Mouse (Mus musculus): Measurements from ENCODE around the gene Adap1. TPM values are rescaled to one million over a fixed set of nuclear protein-coding genes. Genes with fewer than 3 reads are reported as not detected.
A peak's percentile ranks its signal among the peaks of the same experiment; 100 is the strongest.

Adap1 gene
- total RNA-seq (2021): 100 to 1,000 TPM; 295 to 315 TPM

DNA sequence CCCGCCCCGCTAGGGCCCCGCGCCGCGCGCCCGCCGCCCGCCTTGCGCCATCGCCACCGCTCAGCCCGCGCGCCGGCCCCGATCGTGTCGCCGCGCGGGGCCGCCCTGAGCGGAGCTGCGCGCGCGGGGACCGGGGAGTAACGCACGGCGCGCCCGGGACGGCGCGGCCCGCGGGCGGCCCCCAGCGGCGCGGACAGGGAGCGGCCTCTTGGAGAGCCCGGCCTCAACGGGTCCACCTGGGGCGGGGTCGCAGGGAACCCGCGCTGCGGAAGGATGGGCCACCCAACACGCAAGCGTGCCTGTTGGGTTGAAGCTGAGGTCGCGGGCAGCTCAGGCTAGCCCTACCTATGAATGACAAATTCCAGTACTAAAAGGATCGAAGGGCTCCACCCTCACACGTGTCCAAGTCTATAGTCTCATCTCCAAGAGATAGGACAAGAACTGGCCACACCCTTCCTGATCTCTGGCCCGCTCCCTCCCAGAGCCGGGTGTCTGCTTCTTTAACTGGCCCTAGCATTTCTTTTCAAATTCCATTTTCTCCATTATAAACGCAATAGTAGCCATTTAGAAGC is at the start of gene Adap1:
Adap1 (minus strand) TSS at position 228 of the 572 bp plus-strand sequence.
- DNase-seq (ENCODE audit: low spot score in 2 of 2): peak; percentile 71 to 76
- intact Hi-C loops (cut with DNase I): loop anchor here (1.0 to 2.0 kb wide), 2 partner anchors 43 to 73 kb away; partner anchors contain the start of gene Get4

DNA sequence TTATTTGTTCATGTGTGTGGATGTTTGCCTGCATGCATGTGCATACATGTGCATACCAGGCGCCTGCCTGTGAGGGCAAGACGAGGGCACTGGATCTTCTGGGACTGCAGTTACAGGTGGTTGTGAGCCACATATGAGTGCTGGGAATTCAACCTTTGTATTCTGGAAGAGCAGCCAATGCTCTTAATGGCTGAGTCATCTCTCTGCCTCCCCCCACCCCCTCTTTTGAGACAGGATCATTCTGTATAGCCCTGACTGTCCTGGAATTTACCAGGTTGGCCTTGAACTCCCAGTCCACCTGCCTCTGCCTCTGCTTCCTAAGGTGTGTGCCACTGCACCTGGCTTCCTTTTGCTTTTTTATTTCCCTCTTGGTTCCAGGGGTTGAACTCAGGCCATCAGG is 49.4 kb upstream of the Adap1 start:
- intact Hi-C loops (cut with DNase I): no loop called here

DNA sequence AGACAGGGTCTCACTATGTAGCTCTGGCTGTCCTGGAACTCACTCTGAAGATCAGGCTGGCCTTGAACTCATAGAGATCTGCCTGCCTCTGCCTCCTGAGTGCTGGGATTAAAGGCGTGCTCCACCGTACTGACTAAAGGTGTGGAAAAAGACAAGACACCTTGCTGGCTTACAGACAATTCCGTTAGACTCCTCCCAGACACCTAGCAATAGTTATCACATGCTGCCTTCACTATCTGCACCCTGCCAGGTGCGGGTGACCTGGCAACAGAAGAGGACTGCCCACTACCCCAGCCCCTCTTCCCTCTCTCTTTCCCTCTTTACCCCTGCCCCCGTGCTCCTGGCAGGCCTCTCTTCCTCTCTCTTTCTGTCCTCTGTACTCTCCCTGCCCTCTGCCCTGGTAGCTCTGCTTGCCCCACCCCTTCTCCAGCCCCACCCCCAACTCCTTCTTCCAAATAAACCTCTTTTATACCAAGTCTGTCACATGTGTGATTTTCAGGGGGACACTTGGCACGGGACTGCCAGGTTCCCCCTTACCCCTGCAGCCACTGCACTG is 48.5 kb upstream of the Adap1 start:
- no peak for DNase-seq (ENCODE audit: low spot score in 2 of 2)
- intact Hi-C loops (cut with DNase I): no loop called here

More for the DNA sequence above, 49.4 kb upstream of the Adap1 start:
- no peak for DNase-seq (ENCODE audit: low spot score in 2 of 2)

DNA sequence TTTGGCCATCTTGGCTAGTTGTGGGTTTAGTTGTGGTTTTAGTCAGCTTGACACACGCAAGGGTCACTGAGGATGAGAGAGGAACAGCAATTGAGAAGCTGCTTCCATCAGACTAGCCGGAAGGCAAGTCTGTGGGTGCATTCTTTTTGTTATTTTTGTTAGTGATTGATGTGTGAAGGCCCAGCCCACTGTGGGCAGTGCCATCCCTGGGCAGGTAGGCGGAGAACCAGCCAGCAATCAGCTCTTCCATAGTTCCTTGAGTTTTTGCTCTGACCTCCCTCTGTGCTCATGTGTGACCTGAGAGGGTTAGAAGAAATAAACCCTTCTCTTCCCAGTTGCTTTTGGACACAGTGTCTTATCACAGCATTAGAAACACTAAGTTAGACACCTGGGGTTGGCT is 47.7 kb upstream of the Adap1 start:
- no peak for DNase-seq (ENCODE audit: low spot score in 2 of 2)
- intact Hi-C loops (cut with DNase I): no loop called here

DNA sequence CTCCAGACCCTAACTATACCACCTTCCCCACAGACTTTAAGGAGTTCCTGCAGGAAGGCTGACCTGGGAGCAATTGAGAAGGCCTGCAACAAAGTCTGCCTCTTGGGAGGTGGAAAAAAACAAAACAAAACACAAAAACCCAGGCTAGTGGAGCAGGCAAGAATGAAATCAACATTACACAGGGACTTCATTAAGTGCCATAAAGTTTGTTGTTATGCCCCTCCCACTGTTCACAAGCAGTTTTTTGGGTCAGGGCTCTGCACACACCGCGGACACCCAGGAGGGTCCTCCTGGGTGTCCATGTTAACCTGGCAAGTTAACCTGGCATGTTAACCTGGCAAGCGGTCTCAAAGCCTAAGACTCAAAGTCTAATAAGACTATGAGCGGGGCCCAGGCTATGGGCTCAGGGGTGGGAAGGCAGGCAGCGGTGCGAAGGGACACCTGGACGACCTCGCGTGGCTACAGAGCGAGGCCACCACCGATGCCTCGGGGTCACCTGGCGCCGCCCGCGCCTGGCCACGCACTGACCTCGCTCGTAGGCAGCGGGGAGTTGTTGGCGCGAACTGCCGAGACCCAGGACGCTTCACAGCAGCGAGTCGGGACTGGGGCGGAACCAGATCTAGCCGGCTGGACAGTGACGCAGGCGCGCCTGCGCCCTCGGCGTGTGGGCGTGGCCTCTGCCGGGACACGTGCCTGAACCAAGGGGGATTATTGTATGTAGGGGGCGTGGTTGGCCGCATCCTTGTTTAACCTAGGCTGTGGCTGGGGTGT is 46.4 kb upstream of the Adap1 start:
- DNase-seq (ENCODE audit: low spot score in 2 of 2): peak; percentile 87 to 90
- intact Hi-C loops (cut with DNase I): no loop called here

DNA sequence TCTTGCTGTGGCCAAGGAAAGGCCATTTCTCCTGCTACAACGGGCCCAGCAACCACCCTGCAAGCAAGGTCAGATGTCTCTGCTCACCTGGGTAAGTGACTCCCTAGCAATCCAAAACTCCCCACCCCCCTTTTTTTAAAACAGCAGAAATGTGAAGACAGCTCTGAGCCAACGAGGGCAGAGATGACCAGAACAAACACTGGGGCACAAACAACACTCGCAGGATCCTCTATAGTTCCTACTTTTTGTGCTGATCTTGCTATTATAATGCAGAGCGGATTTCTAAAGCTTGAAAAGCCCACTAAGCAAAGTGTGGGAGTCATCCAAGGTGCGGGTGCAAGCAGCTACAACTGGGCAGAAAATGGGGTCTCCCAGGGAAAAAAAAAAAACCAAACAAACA is 45.7 kb upstream of the Adap1 start:
- intact Hi-C loops (cut with DNase I): no loop called here
- DNase-seq (ENCODE audit: low spot score in 2 of 2): no peak

DNA sequence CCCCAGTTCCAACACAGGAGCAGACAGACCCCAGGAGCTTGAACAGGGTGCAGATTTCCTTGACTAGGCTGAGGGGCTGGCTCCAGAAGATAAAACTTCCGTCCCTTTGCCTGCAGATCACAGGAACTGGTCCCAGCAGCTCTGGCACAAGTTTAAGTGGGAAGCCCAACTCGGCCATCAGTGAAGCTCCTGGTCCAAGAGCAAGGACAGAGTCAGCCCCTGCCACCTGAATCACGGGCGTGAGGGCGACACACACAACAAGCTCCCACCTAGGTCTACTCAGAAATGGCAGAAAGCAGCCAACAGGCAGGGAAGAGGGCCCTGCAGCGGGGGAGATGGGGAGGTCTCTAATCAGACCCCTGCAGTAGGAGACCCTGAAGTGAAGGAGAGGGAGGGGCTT is 44.9 kb upstream of the Adap1 start:
- intact Hi-C loops (cut with DNase I): no loop called here
- no peak for DNase-seq (ENCODE audit: low spot score in 2 of 2)

DNA sequence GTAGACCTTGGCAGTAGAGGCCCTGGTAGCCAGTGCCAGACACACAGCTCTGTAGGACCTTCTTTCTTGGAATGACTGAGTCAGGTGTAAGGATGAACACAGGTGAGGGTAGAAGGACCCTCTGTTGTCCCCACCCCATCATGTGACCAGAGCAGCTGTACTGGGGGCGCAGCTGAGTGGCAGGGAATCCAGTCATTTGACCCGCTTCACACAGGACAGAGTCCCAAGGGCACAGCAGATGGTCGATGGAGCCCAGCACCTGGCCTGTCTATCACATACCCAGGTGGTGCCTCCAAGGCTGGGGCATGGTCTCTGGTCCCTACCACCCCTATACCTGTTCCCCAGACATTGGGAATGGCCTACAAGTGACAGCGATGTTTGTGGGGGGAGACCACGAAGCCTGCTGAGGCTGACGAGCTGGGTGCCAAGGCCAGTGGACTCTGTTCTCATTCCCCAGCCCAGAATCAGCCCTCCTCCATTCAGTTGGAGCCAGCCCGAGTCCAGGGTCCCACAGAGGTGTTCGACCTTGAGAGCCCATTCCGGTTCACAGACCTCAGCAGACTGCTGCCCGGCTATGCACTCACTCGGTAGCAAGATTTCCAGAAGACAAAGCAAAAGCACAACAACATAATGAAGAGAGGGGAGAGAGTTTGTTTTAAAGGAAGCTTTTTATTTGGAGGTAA is 43.4 kb upstream of the Adap1 start:
- DNase-seq (ENCODE audit: low spot score in 2 of 2): no peak
- intact Hi-C loops (cut with DNase I): no loop called here

DNA sequence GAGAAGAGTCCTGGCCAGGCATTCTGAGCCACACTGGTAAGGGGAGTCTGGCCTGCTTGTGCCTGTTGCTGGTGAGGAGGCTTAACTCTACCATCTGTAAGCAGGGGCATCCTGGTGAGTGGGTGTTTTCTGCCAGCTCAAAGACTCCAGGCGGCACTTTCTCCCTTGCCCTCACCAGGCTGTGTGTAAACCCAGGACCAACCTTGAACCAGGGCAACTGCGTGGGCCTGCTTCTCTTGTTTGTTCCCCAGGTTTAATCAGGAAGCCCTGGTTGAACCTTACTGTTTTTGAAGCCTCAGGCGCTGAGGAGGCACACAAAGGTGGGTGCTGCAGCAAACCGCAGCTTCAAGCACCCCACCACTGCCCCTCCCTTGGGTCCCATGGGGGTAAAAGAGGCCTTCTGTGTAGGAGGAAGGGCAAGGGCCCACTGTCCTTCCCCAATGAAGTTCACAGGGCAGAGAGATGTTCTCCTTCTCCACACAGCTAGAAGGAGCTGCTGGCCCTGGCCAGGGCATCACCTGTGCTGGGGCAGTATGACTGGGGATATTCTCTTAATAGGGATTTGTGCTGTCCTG is 42.5 kb upstream of the Adap1 start:
- DNase-seq (ENCODE audit: low spot score in 2 of 2): no peak
- intact Hi-C loops (cut with DNase I): no loop called here

DNA sequence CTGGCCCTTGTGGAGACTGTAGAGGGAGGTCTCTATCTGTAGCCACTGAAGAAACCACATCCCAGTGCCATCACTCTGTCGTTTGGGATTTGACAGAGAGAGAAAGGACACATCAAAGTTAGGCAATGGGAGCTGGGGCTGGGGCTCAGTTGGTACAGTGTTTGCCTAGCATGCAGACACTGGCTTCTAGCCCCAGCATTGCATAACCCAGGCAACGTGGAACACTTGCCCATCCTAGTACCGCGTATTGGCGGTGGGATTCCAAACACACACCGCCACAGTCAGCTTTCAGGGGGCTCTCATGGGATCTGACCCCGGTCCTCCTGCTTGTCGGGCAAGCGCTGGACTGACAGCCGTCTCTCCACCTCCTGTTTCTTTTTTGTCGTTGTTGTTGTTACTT is 41.1 kb upstream of the Adap1 start:
- intact Hi-C loops (cut with DNase I): no loop called here
- DNase-seq (ENCODE audit: low spot score in 2 of 2): no peak

DNA sequence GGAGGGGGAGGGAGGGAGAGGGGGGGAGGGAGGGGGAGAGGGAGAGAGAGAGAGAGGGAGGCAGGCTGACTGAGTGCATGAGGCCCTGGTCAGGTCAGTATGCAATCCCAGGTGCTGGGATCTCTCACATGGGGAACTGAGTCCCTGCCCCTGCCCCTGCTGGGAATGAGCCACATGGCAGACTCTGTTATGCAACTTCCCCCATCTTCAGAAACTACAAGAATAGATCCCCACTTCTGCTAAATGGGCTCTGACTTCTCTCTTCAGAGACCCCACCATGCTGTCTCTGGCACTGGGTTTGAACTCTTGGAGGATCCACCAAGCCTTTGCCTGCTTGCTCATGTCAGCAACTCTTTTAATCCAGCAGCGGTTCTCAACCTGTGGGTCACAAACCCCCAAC is 40.4 kb upstream of the Adap1 start:
- intact Hi-C loops (cut with DNase I): loop anchor here (2.0 kb wide), 1 partner anchor 103 kb away; no protein-coding TSS in a partner anchor
- DNase-seq (ENCODE audit: low spot score in 2 of 2): peak in 1 of 2 experiments; percentile 57

DNA sequence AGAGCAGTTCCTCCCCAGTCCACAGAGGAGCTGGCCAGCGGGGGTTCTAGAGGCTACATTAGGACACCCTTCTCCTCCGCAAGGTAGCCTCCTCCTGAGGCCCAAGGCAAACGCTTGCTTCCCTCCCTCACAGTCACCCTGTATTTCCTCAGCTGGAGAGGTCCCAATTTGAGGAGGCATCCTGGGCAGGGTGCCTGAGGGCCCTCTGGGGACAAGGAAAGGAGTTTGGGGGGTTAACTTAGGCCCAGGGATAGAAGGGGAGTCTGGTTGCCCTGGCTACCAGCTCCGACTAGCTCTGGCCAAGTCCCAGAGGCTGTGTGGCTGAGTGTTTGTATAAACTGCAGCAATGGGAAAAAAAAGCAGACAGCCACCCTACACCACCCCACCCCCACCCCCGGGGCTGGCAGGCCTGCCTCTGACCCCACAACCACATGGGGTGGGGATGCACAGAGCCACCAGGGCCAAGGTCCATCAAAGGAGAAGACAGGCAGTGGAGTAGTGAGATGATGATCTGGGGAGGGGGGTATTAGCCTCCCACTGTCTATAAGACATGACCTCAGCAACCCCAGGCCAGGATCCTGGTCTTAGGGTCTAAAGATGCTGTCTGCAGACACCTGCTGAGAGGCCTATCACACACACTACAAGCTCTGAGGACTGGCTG is 39.6 kb upstream of the Adap1 start:
- no peak for DNase-seq (ENCODE audit: low spot score in 2 of 2)
- intact Hi-C loops (cut with DNase I): loop anchor here (1.0 to 2.0 kb wide), 2 partner anchors 33 to 104 kb away; no protein-coding TSS in a partner anchor

DNA sequence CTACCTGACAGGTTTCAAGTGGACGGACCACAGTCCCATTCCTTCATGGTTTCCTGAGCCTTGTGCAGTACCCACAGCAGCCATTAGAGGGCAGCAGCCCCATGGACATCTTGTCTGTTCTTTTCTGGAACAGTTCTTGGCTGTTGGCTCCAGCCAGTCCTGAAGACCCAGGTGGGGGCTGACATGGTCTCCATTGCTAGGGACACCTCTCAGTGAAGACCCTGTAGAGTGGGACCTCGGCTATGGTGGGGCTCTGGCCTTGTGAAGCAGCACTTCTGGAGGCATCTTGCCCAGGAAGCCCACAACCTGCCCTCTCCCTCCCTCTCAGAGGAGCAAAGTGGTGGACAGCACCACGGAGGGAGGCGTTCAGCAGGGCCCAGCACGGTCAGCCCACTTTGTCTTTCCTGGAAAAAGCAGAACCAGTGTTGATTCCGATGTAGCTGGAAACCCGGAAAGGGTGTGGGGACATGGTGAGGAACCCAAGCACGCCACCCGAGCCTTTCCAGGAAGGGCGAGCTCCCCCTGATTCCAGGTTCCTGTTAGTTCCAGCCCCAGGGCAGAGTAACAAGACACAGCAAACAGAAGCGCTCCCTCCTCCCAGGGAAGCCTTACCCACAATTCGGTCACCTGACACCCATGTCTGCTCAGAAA is 39.0 kb upstream of the Adap1 start:
- intact Hi-C loops (cut with DNase I): loop anchor here (1.0 to 2.0 kb wide), 2 partner anchors 34 to 104 kb away; no protein-coding TSS in a partner anchor
- DNase-seq (ENCODE audit: low spot score in 2 of 2): peak; percentile 87 to 92

DNA sequence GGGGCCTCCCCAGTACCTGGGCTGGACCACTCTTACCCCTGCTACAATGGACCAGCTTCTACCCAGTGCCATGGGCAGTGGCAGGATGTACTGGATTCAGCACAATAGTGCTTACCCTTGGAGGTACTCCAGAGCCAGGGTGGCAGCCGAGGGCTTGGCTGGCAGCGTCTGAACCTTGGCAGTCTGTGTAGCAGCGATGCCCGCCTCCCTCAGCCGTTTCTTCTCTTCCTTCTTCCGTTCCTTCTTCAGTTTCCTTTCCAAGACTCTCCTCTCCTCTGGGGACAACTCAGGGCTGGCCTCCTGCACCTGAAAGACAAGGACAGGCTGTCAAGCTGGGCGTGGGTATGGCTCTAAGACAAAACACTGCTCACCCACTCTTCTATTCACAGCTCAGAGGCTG is 38.4 kb upstream of the Adap1 start:
- intact Hi-C loops (cut with DNase I): loop anchor here (1.0 to 2.0 kb wide), 2 partner anchors 34 to 105 kb away; no protein-coding TSS in a partner anchor

DNA sequence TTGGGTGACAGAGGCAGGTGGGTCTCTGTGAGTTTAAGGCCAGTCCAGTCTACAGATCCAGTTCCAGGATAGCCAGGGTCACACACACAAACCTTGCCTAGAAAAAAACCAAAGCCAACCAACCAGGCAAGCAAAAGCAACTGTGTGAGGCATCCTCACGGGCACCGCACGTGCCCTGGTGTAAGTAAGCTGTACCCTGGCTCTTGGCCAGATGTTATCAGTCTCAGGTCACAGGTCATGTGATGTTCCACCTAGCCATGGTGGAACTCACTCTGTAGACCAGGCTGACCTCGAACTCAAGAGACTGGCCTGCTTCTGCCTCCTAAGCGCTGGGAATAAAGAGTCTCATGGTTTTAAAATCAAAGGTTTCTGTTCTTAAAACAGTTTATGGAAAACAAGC is 33.8 kb upstream of the Adap1 start:
- DNase-seq (ENCODE audit: low spot score in 2 of 2): no peak
- intact Hi-C loops (cut with DNase I): loop anchor here (10.0 kb wide), 1 partner anchor 306 kb away; no protein-coding TSS in a partner anchor

More for the DNA sequence above, 38.4 kb upstream of the Adap1 start:
- DNase-seq (ENCODE audit: low spot score in 2 of 2): no peak

DNA sequence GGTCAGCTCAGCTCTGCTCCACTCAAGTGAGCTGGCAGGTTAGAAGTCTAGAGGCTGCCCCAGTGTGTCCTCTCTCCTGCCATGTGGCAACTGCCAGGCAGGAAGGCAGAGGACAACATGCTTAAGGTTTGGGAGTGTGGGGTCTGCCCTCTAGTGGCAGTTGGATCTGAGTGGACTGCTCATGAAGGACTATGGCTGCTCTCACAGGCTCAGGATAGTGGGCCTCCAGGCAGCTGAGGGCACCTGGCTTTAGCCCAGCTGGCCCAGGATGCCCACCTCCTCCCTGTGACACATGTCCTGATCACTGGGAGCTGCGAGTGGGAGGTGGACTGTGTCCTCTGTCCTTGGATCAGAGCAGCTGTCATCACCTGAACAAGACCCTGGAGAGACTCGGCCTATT is 33.2 kb upstream of the Adap1 start:
- intact Hi-C loops (cut with DNase I): loop anchor here (10.0 kb wide), 1 partner anchor 306 kb away; no protein-coding TSS in a partner anchor
- DNase-seq (ENCODE audit: low spot score in 2 of 2): peak in 1 of 2 experiments; percentile 49

DNA sequence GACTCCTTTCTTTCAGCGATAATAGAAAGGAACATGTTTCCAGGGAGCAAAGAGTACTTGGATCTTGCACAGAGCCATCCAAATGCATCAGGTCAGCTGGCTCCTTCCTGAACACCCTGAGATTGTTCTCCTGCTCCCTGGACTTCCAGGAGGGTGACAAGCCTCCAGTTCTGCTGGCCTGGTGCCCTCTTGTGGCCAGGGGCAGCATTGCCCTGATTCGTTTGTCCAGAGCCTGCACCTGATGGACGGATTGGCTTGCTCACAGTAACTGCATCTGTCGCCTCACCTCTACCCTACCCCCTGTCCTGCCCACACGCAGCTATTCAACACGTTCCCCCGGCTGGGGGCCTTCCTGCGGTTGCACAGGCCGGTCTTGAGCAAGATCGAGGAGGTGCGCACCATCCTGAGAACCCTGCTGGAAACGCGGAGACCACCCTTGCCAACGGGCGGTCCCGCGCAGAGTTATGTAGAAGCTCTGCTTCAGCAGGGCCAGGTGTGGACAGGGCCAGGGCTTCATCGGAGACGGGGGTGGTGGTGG is 29.9 kb upstream of the Adap1 start:
- intact Hi-C loops (cut with DNase I): loop anchor here (2.0 to 10.0 kb wide), 2 partner anchors 25 to 309 kb away; no protein-coding TSS in a partner anchor
- peak; percentile 79 to 87 for DNase-seq (ENCODE audit: low spot score in 2 of 2)

DNA sequence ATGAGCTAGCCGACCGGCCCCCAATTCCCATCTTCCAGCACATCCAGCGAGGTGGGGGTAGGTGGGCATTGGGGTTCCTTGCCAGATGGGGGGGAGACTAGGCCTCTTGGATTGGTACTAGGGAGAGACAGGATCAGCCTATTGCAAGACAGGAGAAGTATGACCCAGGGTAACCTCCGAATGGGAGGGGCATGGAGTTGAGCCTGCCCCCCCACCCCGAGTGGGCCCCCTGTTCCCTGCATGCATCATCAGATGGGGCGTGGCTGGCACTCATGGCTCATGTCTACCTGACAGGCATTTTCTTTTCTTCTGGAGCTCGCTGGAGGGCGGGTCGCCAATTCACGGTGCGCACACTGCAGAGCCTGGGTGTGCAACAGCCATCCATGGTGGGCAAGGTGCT is 28.5 kb upstream of the Adap1 start:
- DNase-seq (ENCODE audit: low spot score in 2 of 2): no peak
- intact Hi-C loops (cut with DNase I): loop anchor here (2.0 to 10.0 kb wide), 2 partner anchors 23 to 311 kb away; no protein-coding TSS in a partner anchor
